Mouse (Mus musculus): Measurements from ENCODE around the gene Mex3a. TPM values are rescaled to one million over a fixed set of nuclear protein-coding genes. Genes with fewer than 3 reads are reported as not detected.
"Not testable (repeated sequence)": the region's sequence is repeated elsewhere in the genome, so short reads cannot be mapped to it uniquely, and the experiment has no call there.

The Mex3a gene
- polyA plus RNA-seq, 1 experiment from 2014 or later = 20.4 TPM

DNA sequence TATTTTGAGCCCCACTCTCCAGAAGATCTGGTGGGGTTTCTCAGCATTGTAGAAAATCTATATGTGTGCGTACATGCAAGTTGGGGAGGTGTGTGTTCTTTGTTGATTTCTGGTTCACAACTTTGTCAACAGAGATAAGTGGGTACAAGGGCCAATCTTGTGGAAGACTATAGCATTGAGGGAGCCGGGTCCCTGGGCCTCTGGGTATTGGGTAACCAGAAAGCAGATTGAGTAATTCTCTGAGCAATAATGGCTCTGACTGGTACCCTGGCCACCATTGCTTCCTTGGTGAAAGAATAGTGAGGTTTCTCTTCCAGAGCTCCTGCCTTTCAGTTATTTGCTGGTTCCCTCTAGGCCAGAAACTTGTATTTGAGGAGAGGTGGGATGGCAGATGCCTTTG, 36.9 kb downstream of the Mex3a start:
- Histone ChIP-seq H3K9me3 (ENCODE audit: control insufficient read depth, low read length) (no peaks in the 10 kb centered on the region), H3K9ac (ENCODE audit: low read depth, low read length) (no peak overlapping the region), H3K4me3 (ENCODE audit: low read length) (no peak overlapping the region)

DNA sequence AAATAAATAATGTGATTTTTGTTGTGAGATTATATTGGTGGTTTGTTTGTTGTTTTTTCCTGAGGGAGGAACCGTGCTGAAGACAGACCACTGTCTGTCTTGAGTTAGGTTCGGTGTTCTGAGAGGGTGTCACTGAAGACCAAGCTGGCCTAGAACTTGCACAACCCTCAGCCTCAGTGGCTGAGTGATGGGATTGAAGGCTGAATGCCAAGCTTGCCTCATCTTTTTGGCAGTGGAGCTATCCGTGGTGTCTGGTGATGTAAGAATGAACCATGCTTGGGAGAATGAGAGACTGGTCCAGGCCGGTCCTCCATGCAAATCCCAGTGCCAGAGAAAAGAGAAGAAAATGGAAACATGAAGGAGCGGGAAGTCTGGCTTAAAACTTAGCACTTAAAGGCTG, 37.5 kb downstream of the Mex3a start:
- Histone ChIP-seq H3K27ac (ENCODE audit: low read depth, low read length) (no peak overlapping the region), H3K36me3 (ENCODE audit: control insufficient read depth, insufficient read depth, low read length) (peaks cover 33% of the 10 kb centered on the region), H3K9me3 (ENCODE audit: control insufficient read depth, low read length) (no peaks in the 10 kb centered on the region), H3K4me3 (ENCODE audit: low read length) (no peak overlapping the region), H3K4me1 (ENCODE audit: control insufficient read depth, insufficient read depth, low read depth, low read length) (no peaks in the 10 kb centered on the region), H3K9ac (ENCODE audit: low read depth, low read length) (no peak overlapping the region), H3K27me3 (replicated peaks; ENCODE audit: control insufficient read depth, insufficient read depth, low read length) (no peaks in the 10 kb centered on the region), H3K4me2 (ENCODE audit: low read length) (no peak overlapping the region)
- ATAC-seq = no peak
- 94% methylated on average over 5 of the region's 5 CpGs for WGBS

More for the DNA sequence above, 36.9 kb downstream of the Mex3a start:
- Histone ChIP-seq H3K36me3 (ENCODE audit: control insufficient read depth, insufficient read depth, low read length) (peaks cover 38% of the 10 kb centered on the region), H3K27ac (ENCODE audit: low read depth, low read length) (no peak overlapping the region), H3K27me3 (replicated peaks; ENCODE audit: control insufficient read depth, insufficient read depth, low read length) (no peaks in the 10 kb centered on the region), H3K4me2 (ENCODE audit: low read length) (no peak overlapping the region), H3K4me1 (ENCODE audit: control insufficient read depth, insufficient read depth, low read depth, low read length) (no peaks in the 10 kb centered on the region)
- WGBS = 95% methylated on average over 2 of the region's 2 CpGs
- ATAC-seq = no peak

DNA sequence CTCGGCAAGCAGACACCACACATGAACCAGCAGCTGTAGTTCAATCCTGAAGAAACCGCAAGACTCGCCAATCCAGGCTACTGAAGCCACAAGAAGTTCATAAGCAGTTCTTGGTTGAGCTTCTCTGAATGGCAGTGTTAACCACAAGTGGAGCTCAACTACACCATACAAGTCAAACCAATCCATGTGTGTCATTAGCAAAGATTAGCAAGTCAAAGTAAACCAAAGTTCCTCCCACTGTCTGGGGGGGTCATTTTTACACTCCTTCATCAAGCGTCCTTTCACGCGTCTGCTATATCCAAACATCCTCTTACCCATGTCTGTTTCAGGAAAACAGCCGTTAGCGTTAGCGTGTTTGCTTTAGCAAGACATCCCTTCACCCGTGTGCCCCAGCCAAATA, 38.1 kb downstream of the Mex3a start:
- 94% methylated on average over 10 of the region's 10 CpGs for WGBS
- Histone ChIP-seq H3K4me2 (ENCODE audit: low read length) (no peak overlapping the region), H3K27ac (ENCODE audit: low read depth, low read length) (no peak overlapping the region), H3K9me3 (ENCODE audit: control insufficient read depth, low read length) (no peaks in the 10 kb centered on the region), H3K27me3 (replicated peaks; ENCODE audit: control insufficient read depth, insufficient read depth, low read length) (no peaks in the 10 kb centered on the region), H3K36me3 (ENCODE audit: control insufficient read depth, insufficient read depth, low read length) (peaks cover 29% of the 10 kb centered on the region), H3K9ac (ENCODE audit: low read depth, low read length) (no peak overlapping the region), H3K4me3 (ENCODE audit: low read length) (no peak overlapping the region), H3K4me1 (ENCODE audit: control insufficient read depth, insufficient read depth, low read depth, low read length) (no peaks in the 10 kb centered on the region)
- ATAC-seq = no peak

DNA sequence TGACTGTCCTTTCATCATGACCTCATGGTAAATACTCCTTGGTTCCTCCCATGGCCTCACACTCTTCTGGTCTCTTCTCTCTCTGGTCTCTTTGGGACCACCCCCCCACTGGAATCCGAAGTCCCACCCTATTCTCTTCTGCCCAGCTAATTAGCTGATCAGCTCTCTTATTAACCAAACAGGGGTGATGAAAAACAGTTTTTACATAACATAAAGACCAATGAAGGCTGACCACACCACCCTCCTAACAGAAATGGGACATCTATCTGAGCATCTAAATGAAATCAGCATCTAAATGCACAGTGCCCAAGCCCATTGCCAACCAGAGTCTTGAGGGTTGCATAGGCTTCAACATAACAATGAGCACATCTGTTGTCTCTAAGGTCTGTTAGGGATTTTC, 39.7 kb downstream of the Mex3a start:
- peaks cover 18% of the 10 kb centered on the region for H3K36me3 ChIP-seq (ENCODE audit: control insufficient read depth, insufficient read depth, low read length)
- H3K4me1 ChIP-seq (ENCODE audit: control insufficient read depth, insufficient read depth, low read depth, low read length) = no peaks in the 10 kb centered on the region
- no peak overlapping the region for H3K4me2 ChIP-seq (ENCODE audit: low read length)
- no peak for ATAC-seq
- no peak overlapping the region for H3K9ac ChIP-seq (ENCODE audit: low read depth, low read length)
- H3K4me3 ChIP-seq (ENCODE audit: low read length) = no peak overlapping the region
- no peaks in the 10 kb centered on the region for H3K9me3 ChIP-seq (ENCODE audit: control insufficient read depth, low read length)
- no peaks in the 10 kb centered on the region for H3K27me3 ChIP-seq (replicated peaks; ENCODE audit: control insufficient read depth, insufficient read depth, low read length)
- 82% methylated on average over 1 of the region's 1 CpGs for WGBS
- no peak overlapping the region for H3K27ac ChIP-seq (ENCODE audit: low read depth, low read length)

DNA sequence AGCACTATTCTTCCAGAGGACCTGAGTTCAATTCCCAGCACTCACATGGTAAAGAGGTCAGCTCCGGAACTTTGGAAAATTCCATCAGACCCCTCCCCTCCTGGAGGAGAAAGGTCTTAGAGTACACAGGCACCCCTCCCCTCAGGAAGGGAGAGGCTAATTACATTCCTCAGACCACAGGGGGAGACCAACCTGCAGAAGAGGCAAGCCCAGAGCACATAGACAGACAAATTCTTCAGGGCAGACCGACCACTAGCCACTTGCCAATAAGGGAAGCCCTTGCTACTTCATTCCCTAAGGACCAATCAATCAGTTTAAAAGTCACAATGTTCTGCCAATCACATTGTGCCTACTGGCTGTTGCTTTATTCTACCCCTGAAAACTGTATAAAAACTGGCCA, 40.6 kb downstream of the Mex3a start:
- Histone ChIP-seq H3K4me1 (ENCODE audit: control insufficient read depth, insufficient read depth, low read depth, low read length) (no peaks in the 10 kb centered on the region), H3K27me3 (replicated peaks; ENCODE audit: control insufficient read depth, insufficient read depth, low read length) (no peaks in the 10 kb centered on the region), H3K4me3 (ENCODE audit: low read length) (no peak overlapping the region), H3K27ac (ENCODE audit: low read depth, low read length) (no peak overlapping the region), H3K4me2 (ENCODE audit: low read length) (no peak overlapping the region), H3K9me3 (ENCODE audit: control insufficient read depth, low read length) (no peaks in the 10 kb centered on the region), H3K9ac (ENCODE audit: low read depth, low read length) (no peak overlapping the region), H3K36me3 (ENCODE audit: control insufficient read depth, insufficient read depth, low read length) (peaks cover 15% of the 10 kb centered on the region)
- ATAC-seq = no peak
- 83% methylated on average over 2 of the region's 2 CpGs for WGBS

DNA sequence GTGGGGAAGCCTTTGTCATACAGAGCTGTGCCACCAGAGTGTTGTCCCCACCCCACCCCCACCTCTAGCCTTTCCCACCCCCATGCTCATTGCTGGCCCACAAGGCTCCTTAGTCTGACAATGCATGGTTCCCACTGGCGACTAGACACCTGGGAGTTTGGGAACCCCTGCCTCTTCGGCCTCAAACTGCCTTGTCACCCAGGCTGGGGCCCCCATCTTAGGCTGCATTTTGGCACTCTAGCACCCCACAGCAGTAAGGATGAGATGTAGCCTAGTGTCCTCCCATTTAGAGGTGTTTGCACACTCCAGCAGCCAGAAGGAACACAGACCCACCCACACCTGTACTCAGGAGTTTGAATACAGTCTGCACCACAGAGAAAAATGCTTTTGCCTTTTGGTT, 41.6 kb downstream of the Mex3a start:
- no peak for ATAC-seq
- Histone ChIP-seq H3K4me3 (ENCODE audit: low read length) (no peak overlapping the region), H3K4me2 (ENCODE audit: low read length) (no peak overlapping the region), H3K27ac (ENCODE audit: low read depth, low read length) (no peak overlapping the region), H3K9ac (ENCODE audit: low read depth, low read length) (no peak overlapping the region), H3K4me1 (ENCODE audit: control insufficient read depth, insufficient read depth, low read depth, low read length) (no peaks in the 10 kb centered on the region), H3K27me3 (replicated peaks; ENCODE audit: control insufficient read depth, insufficient read depth, low read length) (no peaks in the 10 kb centered on the region), H3K36me3 (ENCODE audit: control insufficient read depth, insufficient read depth, low read length) (peaks cover 5% of the 10 kb centered on the region), H3K9me3 (ENCODE audit: control insufficient read depth, low read length) (no peaks in the 10 kb centered on the region)
- WGBS = 86% methylated on average over 2 of the region's 2 CpGs

DNA sequence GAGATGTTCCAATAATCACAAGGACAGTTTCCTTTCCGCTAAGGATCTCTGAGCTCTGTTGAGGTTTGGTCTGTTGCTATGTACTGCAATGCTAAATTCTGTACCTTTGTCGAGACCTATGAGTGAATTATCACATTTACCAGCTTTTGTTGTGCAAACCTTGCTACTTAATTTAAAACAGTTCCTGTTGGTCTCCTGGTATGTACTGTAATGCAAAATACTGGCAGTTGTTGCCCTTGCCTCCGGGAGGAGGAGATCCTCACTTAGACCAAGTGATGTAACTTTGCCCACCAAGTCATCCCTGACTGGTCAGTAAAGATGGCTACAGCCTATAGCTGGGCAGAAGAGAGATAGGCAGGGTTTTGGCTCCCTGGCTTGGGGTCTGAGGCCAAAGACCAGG, 43.3 kb downstream of the Mex3a start, which contains the start of gene Ssr2:
Gene Ssr2 (plus strand): TSS at position 337 of the 400 bp plus-strand sequence.
- Histone ChIP-seq H3K4me1 (ENCODE audit: control insufficient read depth, insufficient read depth, low read depth, low read length) (peaks cover 5% of the 10 kb centered on the region), H3K9ac (ENCODE audit: low read depth, low read length) (no peak within 1 kb of the TSS), H3K4me3 (ENCODE audit: low read length) (no peak within 1 kb of the TSS), H3K9me3 (ENCODE audit: control insufficient read depth, low read length) (no peaks in the 10 kb centered on the region), H3K27me3 (replicated peaks; ENCODE audit: control insufficient read depth, insufficient read depth, low read length) (no peaks in the 10 kb centered on the region), H3K36me3 (ENCODE audit: control insufficient read depth, insufficient read depth, low read length) (no peaks in the 10 kb centered on the region), H3K4me2 (ENCODE audit: low read length) (no peak within 1 kb of the TSS), H3K27ac (ENCODE audit: low read depth, low read length) (no peak within 1 kb of the TSS)
- ATAC-seq = no peak
- 87% methylated on average over 3 of the region's 3 CpGs for WGBS

DNA sequence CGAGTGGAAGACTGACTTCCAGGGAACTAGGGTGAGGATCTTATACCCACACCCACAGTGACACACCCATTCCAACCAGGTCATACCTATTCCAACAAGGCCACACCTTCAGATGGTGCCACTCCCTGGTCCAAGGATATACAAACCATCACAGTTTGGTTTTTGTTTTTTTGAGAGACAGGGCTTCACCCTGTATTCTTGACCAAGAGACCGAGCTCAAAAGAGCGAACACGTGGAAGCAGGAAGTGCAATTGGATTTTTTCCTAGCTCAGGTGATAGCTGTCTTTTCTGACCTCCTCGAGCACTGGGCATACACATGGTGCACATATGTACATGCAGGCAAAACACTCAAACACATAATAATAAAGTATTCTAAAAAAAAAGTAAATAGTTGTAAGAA, 45.7 kb downstream of the Mex3a start:
- H3K4me1 ChIP-seq (ENCODE audit: control insufficient read depth, insufficient read depth, low read depth, low read length) = peaks cover 12% of the 10 kb centered on the region
- 90% methylated on average over 5 of the region's 5 CpGs for WGBS
- not testable (repeated sequence) for ATAC-seq; H3K27ac ChIP-seq (ENCODE audit: low read depth, low read length); H3K9me3 ChIP-seq (ENCODE audit: control insufficient read depth, low read length); H3K9ac ChIP-seq (ENCODE audit: low read depth, low read length); H3K4me3 ChIP-seq (ENCODE audit: low read length); H3K36me3 ChIP-seq (ENCODE audit: control insufficient read depth, insufficient read depth, low read length); H3K4me2 ChIP-seq (ENCODE audit: low read length); H3K27me3 ChIP-seq (replicated peaks; ENCODE audit: control insufficient read depth, insufficient read depth, low read length)

DNA sequence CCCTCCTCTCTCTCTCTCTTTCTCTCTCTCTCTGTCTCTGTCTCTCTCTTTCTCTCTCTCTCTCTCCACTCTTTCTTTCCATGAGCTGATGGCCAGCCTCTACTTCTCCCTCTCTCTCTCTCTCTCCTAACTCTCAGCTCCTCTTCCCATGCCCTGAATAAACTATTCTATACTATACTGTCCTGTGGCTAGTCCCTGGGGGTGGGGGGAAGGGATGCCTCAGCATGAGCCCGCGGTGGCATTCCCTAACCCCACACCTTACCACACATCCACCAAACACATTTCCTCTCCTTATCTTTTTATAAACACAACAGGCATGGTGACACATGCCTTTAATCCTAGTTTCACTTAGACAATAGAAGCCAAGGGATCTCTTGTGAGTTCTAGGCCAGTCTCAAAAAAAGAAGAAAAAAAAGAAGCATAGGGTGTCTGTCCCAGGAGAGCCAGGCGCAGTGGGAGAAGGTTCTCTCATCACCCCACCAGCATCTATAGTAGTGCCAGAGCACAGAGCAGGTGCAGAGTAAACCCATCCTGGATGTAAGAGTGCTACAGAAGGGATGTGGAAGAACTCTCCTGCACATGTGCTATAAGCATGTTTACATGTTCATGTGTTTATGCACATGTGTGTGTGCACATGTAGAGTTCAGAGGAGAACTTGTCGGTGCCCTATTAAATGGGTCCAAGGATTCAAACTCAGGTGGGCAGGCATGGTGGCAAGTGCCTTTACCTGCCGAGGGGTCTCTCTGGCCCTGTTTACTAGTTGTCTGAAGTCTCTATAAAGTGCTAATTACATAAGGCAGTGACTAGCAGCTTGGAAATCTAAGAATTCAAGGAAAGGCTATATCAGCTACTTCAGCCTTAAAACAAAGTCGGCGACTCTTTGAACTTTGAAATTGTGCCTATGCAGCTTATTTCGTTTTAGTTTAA, 46.6 kb downstream of the Mex3a start:
- Histone ChIP-seq H3K4me3 (ENCODE audit: low read length) (peak overlapping the region; percentile 98), H3K4me1 (ENCODE audit: control insufficient read depth, insufficient read depth, low read depth, low read length) (peaks cover 12% of the 10 kb centered on the region), H3K4me2 (ENCODE audit: low read length) (peak overlapping the region; percentile 75), H3K9ac (ENCODE audit: low read depth, low read length) (no peak overlapping the region), H3K36me3 (ENCODE audit: control insufficient read depth, insufficient read depth, low read length) (peaks cover 15% of the 10 kb centered on the region), H3K27me3 (replicated peaks; ENCODE audit: control insufficient read depth, insufficient read depth, low read length) (no peaks in the 10 kb centered on the region), H3K9me3 (ENCODE audit: control insufficient read depth, low read length) (no peaks in the 10 kb centered on the region), H3K27ac (ENCODE audit: low read depth, low read length) (no peak overlapping the region)
- 57% methylated on average over 8 of the region's 8 CpGs for WGBS
- ATAC-seq = peak; percentile 45
